7 mouse cellular contexts compared by ENCODE assay signal in the genomic region with DNA sequence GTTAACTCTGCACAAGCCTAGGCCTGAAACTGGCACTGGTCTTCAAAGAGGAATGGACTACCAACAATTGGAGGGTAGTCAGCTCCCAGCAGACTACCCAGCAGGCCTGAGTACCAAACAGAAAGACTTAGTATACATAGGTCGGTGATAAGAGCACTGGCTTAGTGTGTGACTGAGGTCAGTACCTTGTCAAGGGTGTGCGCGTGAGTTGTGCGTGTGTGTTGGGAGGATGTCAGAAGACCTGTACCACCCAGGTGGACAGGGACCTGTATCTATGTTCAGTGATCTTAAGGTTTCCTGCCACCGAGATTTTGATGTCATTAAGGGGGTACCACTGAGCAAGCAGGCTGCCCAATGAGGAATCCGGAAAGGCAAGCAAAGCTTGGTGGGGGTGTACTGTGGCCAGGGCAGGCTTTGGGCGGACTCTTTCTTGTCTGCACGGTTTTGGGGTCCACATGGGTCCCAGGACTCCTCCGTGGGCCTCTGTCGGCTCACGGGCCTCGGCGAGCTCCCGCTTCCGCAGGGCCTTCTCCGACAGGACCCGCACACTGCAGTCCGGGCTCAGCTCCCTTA. TPM values are rescaled to one million over a fixed set of nuclear protein-coding genes. Genes with fewer than 3 reads are reported as not detected.
DNase-seq lines count a peak whose midpoint lies in the region; ATAC-seq and TF ChIP-seq lines count a peak whose summit lies in the region.

No protein-coding gene starts in this region.

- no peaks in the 10 kb centered on the region for H3K9me3 ChIP-seq in embryonic facial prominence, embryonic 10.5 days
- H3K9me3 ChIP-seq in hindbrain, embryonic 16.5 days (ENCODE audit: control insufficient read depth, low read length) = no peaks in the 10 kb centered on the region

- peak overlapping the region; percentile 60; the same call in 1 of the 2 replicates for H3K9ac ChIP-seq in liver, adult 2 months (ENCODE audit: low read depth, low read length)
- peak overlapping the region; percentile 98 for H3K9ac ChIP-seq in hindbrain, embryonic 16.5 days (ENCODE audit: low read depth, low read length)

- no peaks in the 10 kb centered on the region for H3K79me2 ChIP-seq in liver, adult 2 months (ENCODE audit: control insufficient read depth, insufficient read depth, low read length)
- no peaks in the 10 kb centered on the region for H3K79me2 ChIP-seq in myocyte (ENCODE audit: control insufficient read depth, insufficient read depth)

- no peak for TF ChIP-seq POLR2A in liver, adult 2 months (IDR thresholded peaks at IDR 0.05; ENCODE audit: extremely low read depth, insufficient read depth, low read length)
- TF ChIP-seq POLR2A in myocyte (IDR thresholded peaks at IDR 0.05; ENCODE audit: insufficient read length, low read depth) = no peak

- no peak for TF ChIP-seq CTCF in liver, adult 2 months (IDR thresholded peaks at IDR 0.05; ENCODE audit: low read depth, low read length)

- peak overlapping the region; percentile 93 for H3K4me2 ChIP-seq in hindbrain, embryonic 16.5 days (ENCODE audit: low read length)
- H3K4me2 ChIP-seq in myocyte (ENCODE audit: low read depth) = peak overlapping the region; percentile 73

- no peak overlapping the region for H3K27ac ChIP-seq in liver, adult 2 months (replicated peaks; ENCODE audit: insufficient read depth, low read depth, low read length)
- H3K27ac ChIP-seq in embryonic facial prominence, embryonic 10.5 days (replicated peaks) = peak overlapping the region; percentile 95
- peak overlapping the region; percentile 97 for H3K27ac ChIP-seq in hindbrain, embryonic 16.5 days (ENCODE audit: low read depth, low read length)

- H3K4me1 ChIP-seq in liver, adult 2 months (ENCODE audit: control insufficient read depth, insufficient read depth, low read length) = peaks cover 2% of the 10 kb centered on the region; the same call in 1 of the 2 replicates
- peaks cover 18% of the 10 kb centered on the region for H3K4me1 ChIP-seq in embryonic facial prominence, embryonic 10.5 days
- peaks cover 5% of the 10 kb centered on the region for H3K4me1 ChIP-seq in hindbrain, embryonic 16.5 days (ENCODE audit: control insufficient read depth, insufficient read depth, low read depth, low read length)

- peak overlapping the region; percentile 81 for H3ac ChIP-seq in myocyte (ENCODE audit: control insufficient read depth, insufficient read length)

- no peaks in the 10 kb centered on the region for H3K27me3 ChIP-seq in liver, adult 2 months (ENCODE audit: control insufficient read depth, insufficient read depth, low read length)
- H3K27me3 ChIP-seq in embryonic facial prominence, embryonic 10.5 days (replicated peaks; ENCODE audit: low read depth, poor library complexity, severe bottlenecking) = peaks cover 17% of the 10 kb centered on the region
- H3K27me3 ChIP-seq in hindbrain, embryonic 16.5 days (replicated peaks; ENCODE audit: control insufficient read depth, insufficient read depth, low read length) = no peaks in the 10 kb centered on the region
- H3K27me3 ChIP-seq in myocyte (ENCODE audit: control insufficient read depth, insufficient read depth, insufficient read length) = no peaks in the 10 kb centered on the region

- intact Hi-C loops in left cerebral cortex, postnatal 14 days (cut with DNase I) = no loop called here

- ATAC-seq in hindbrain, embryonic 16.5 days = no peak; the same call in none of the 2 replicates

- no peak for DNase-seq in liver, adult 2 months (ENCODE audit: extremely low read depth, low read depth, low spot score)
- DNase-seq in liver = no peak
- DNase-seq in embryonic facial prominence, embryonic 10.5 days (ENCODE audit: low spot score) = no peak
- no peak for DNase-seq in left cerebral cortex, postnatal 14 days (ENCODE audit: low spot score in 2 of 2)
- DNase-seq in right cerebral cortex, adult 2 months (ENCODE audit: low spot score in 2 of 2) = no peak

- 27% methylated on average over 18 of the region's 18 CpGs for WGBS in liver, adult 2 months
- 14% methylated on average over 18 of the region's 18 CpGs for WGBS in embryonic facial prominence, embryonic 10.5 days
- 16% methylated on average over 18 of the region's 18 CpGs for WGBS in hindbrain, embryonic 16.5 days

- peak overlapping the region; percentile 77 for H3K4me3 ChIP-seq in liver, adult 2 months (ENCODE audit: insufficient read depth, low read depth, low read length)
- peak overlapping the region; percentile 89 for H3K4me3 ChIP-seq in embryonic facial prominence, embryonic 10.5 days
- peak overlapping the region; percentile 87 for H3K4me3 ChIP-seq in hindbrain, embryonic 16.5 days (ENCODE audit: low read length)
- peak overlapping the region; percentile 25 for H3K4me3 ChIP-seq in myocyte

- H3K36me3 ChIP-seq in liver, adult 2 months (ENCODE audit: control insufficient read depth, insufficient read depth, low read length) = no peaks in the 10 kb centered on the region
- H3K36me3 ChIP-seq in embryonic facial prominence, embryonic 10.5 days (replicated peaks) = no peaks in the 10 kb centered on the region
- no peaks in the 10 kb centered on the region for H3K36me3 ChIP-seq in hindbrain, embryonic 16.5 days (ENCODE audit: control insufficient read depth, insufficient read depth, low read length)
- H3K36me3 ChIP-seq in myocyte (ENCODE audit: control insufficient read depth, insufficient read depth) = no peaks in the 10 kb centered on the region

TF ChIP-seq in myocyte, 11 proteins besides CTCF, POLR2A, EP300 and RAD21:
- TF ChIP-seq SRF (IDR thresholded peaks at IDR 0.05; ENCODE audit: control insufficient read depth, insufficient read length, low read depth) = no peak

RNA-seq across cellular contexts. Expression of a gene that starts 0.5 kb away (rescaled TPM):
- total RNA-seq in liver, adult 2 months (2014; rRNA removed) = 1.8 and 2.2 TPM in 2 replicates
- polyA plus RNA-seq in liver, adult 2 months (2012; rRNA removed) = 1.0 and 1.7 TPM in 2 replicates
- 13.6 and 16.5 TPM in 2 replicates for polyA plus RNA-seq in embryonic facial prominence, embryonic 10.5 days (2016; fragmentation: Nextera tagmentation; extraction: Ambion mirVana)
- 34.9 and 36.3 TPM in 2 replicates for polyA plus RNA-seq in hindbrain, embryonic 16.5 days (2015; fragmentation: Nextera tagmentation; extraction: Ambion mirVana)
- 4.9 TPM for polyA plus RNA-seq in myocyte (2012; fragmentation: generic; extraction: Trizol)
- 10 to 100 TPM; 60.1 to 63.1 TPM for total RNA-seq in left cerebral cortex, postnatal 14 days (2021)

RNA-seq across cellular contexts. Expression of a gene that starts 13.9 kb away (rescaled TPM):
- total RNA-seq in liver, adult 2 months (2014; rRNA removed) = 0.09 and 0.13 TPM in 2 replicates
- not detected in 2 replicates for polyA plus RNA-seq in liver, adult 2 months (2012; rRNA removed)
- polyA plus RNA-seq in embryonic facial prominence, embryonic 10.5 days (2016; fragmentation: Nextera tagmentation; extraction: Ambion mirVana) = 31.9 and 34.3 TPM in 2 replicates
- polyA plus RNA-seq in hindbrain, embryonic 16.5 days (2015; fragmentation: Nextera tagmentation; extraction: Ambion mirVana) = 291 and 339 TPM in 2 replicates
- polyA plus RNA-seq in myocyte (2012; fragmentation: generic; extraction: Trizol) = 0.06 TPM
- 100 to 1,000 TPM; 436 to 438 TPM for total RNA-seq in left cerebral cortex, postnatal 14 days (2021)

RNA-seq across cellular contexts. Expression of a gene that starts 58.8 kb away (rescaled TPM):
- not detected in 2 replicates for total RNA-seq in liver, adult 2 months (2014; rRNA removed)
- polyA plus RNA-seq in liver, adult 2 months (2012; rRNA removed) = not detected in 2 replicates
- polyA plus RNA-seq in embryonic facial prominence, embryonic 10.5 days (2016; fragmentation: Nextera tagmentation; extraction: Ambion mirVana) = 9.9 and 10.0 TPM in 2 replicates
- 123 and 125 TPM in 2 replicates for polyA plus RNA-seq in hindbrain, embryonic 16.5 days (2015; fragmentation: Nextera tagmentation; extraction: Ambion mirVana)
- polyA plus RNA-seq in myocyte (2012; fragmentation: generic; extraction: Trizol) = not detected
- 100 to 1,000 TPM; 317 to 336 TPM for total RNA-seq in left cerebral cortex, postnatal 14 days (2021)

Comparison
In these comparisons a context has a peak if more than half of its experiments do, and no peak if none do; other contexts are left out.
1. H3K4me3 ChIP-seq: peak in every context shown above with its lines; median percentile 89 in embryonic facial prominence, embryonic 10.5 days; 87 in hindbrain, embryonic 16.5 days; 77 in liver, adult 2 months; 25 in myocyte.
2. RNA of a gene that starts 13.9 kb away (polyA plus RNA-seq): 291 to 339 TPM in hindbrain, embryonic 16.5 days and 31.9 to 34.3 TPM in embryonic facial prominence, embryonic 10.5 days; 0.06 TPM in myocyte (single experiment) and not detected in liver, adult 2 months; every median in the first group is over 10 times any median in the second.
3. RNA of a gene that starts 58.8 kb away (polyA plus RNA-seq): 123 to 125 TPM in hindbrain, embryonic 16.5 days; 9.9 to 10.0 TPM in embryonic facial prominence, embryonic 10.5 days, not detected in liver, adult 2 months and not detected in myocyte (single experiment); every median in the first group is over 10 times any median in the second.